Mouse (Mus musculus) cerebellum, adult 11-12 months (tissue): ENCODE measurements around the gene Clmn.
"Not testable (repeated sequence)": the region's sequence is repeated elsewhere in the genome, so short reads cannot be mapped to it uniquely, and the experiment has no call there.

Source experiments
- DNase-seq: peaks from one replicate; pipeline ENCODE4 v3.0.0; 2022

Clmn gene

GRCm38 (mm10) chr12:104837111-104837837 lies 27.6 kb downstream of the Clmn start:
- peak; percentile 45 for DNase-seq

- DNase-seq = no peak
These were observed 28.6 kb downstream of the Clmn start for GRCm38 (mm10) chr12:104836230-104836629.

DNA sequence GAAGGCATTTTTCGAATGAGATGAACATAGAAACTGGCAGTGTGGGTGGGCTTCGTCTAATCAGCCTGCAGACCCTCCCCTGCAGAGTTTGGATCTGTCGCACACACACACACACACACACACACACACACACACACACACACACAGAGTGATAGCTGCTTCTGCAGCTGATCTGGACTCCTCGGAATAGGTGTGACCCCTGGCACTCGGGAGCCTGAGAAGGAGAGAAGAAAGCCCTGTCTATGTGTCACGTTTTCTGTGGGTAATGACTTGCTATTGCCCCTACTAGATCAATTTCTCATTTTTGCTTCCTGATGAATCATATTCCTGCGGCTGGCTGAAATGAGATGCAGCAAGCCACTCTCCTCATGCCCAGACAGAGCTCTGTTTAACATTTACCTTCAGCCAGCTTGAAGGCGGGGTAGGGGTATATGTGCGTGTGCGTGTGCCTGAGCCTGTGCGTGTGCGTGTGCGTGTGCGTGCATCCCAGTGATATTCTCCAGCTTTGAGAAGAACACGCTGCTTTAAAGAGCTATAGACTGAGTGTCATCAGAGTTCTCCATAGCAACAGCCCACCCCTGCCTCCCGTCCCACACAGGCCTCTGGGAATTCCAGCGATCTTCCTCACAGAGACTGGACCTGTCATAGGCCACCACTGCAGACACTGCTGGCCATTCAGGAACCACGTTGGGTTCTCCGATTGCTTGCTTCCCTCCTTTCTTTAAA lies 29.3 kb downstream of the Clmn start:
- no peak for DNase-seq

GRCm38 (mm10) chr12:104834772-104835171 lies 30.1 kb downstream of the Clmn start:
- no peak for DNase-seq

GRCm38 (mm10) chr12:104830666-104831435 lies 34.0 kb downstream of the Clmn start:
- DNase-seq = no peak

- no peak for DNase-seq
These were observed 34.6 kb downstream of the Clmn start for GRCm38 (mm10) chr12:104830283-104830639.

GRCm38 (mm10) chr12:104829596-104830282 lies 35.1 kb downstream of the Clmn start:
- no peak for DNase-seq

GRCm38 (mm10) chr12:104828986-104829385 lies 35.9 kb downstream of the Clmn start:
- not testable (repeated sequence) for DNase-seq

DNA sequence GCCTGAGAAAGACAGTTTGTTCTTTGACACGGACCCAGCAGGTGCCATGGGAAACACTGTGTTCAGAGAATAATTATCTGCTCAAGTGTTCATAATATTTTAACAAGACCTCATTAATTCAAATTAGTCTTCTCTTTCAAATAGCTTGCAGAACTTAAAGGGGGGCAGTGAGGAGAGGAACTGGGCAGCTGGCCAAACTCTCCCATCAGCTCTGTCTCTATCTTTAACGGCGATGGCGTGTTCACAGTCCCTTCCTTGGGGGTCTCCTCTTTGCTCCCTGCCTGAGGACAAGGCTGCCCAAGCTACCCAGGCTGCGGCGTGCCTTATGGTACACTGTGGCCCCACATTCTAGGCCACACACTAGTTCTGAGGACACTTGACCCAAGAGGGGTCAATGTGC lies 37.2 kb downstream of the Clmn start:
- no peak for DNase-seq

GRCm38 (mm10) chr12:104824907-104825267 lies 40.0 kb downstream of the Clmn start:
- no peak for DNase-seq

GRCm38 (mm10) chr12:104824244-104824906 lies 40.5 kb downstream of the Clmn start:
- DNase-seq = no peak

DNA sequence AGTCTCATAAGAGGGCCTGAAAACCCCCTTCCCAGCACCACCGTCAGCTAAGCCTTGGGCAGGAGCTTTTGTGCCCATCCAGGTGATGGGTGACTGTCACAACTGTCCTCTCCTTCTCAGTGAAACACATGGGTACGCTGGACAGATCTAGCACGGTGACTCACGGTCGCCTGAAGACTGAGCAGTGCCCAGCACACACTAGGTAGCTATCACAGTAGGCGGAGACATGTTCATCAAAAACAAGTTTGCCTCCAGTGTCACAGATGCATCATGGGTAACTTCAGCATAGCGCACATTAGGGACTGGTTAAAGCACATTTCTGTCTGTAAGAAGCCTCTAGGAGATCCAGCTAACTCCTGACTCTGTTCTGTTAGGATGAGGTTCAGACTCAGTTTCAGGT lies 41.2 kb downstream of the Clmn start:
- DNase-seq = no peak

DNA sequence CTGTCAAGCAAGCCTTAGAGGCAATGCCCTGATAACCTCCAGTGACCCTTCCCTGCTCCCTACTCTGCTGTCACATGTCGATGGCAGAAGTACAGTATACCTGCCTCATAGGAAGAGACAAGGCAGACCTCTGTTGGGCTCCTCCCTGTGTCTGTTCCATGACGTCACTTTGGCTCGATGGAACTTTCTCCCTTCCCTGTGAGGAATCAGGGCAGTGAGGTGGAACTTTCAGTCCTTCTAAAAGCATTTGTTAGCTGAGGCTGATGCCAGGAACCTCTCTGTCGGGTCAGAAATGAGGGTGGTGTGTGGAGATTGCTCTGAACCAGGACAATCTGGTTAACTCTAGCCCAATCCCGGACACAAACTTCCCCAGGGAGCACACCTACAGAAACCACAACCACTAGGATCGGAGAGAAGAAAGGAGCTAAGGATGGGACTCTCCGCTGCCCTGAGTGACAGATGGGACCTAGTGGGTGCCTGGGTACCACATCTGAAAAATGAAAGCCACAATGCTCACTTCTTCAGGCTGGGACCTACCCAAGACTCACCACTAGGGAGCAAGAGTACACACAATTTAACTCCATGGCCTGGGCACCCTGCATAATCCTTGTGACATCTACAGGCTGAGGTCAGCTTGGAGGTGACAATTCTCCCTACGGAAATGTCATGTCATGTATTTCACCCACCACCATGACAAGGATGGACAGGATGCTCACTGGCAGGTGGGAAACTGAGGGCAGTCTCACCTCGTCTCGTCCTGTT lies 41.9 kb downstream of the Clmn start:
- DNase-seq = no peak

GRCm38 (mm10) chr12:104822151-104822550 lies 42.7 kb downstream of the Clmn start:
- no peak for DNase-seq

DNA sequence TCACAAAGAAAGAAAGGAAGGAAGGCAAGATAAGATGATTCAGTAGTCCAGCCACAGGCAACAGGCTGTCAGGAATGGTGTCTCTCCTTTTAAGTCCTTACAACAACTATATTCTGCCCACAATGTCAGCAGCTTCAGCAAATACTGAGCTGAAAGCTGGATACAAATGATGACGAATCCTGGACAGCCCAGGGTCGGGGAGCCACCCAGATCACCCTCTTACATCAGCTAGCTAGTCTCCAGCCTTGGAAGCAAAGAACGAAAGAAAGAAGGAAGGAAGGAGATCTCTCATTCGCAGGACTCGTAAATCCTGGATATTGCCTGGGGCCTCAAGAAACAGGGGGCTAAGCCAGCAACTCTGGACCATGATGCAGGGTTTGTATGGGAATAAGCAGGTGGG lies 44.8 kb downstream of the Clmn start:
- no peak for DNase-seq

DNA sequence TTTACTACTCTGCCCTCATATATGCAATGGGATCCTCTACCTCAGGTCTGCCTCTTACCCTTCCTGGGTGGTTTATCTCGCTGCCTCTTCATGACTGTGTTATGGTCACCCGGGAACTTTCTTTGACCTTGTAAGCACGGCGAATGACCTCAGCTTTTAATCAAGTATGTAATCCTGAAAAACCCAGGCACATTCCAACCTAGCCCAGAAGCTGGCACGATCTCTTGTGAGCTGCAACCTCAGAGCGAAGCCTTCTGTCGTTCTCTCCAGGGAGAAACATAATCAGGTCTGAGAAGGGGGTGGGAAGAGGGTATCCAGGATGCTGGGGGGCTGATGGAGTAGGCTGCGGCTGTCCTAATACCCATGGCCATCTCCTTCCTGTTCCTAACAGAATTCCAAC lies 45.8 kb downstream of the Clmn start:
- no peak for DNase-seq

DNA sequence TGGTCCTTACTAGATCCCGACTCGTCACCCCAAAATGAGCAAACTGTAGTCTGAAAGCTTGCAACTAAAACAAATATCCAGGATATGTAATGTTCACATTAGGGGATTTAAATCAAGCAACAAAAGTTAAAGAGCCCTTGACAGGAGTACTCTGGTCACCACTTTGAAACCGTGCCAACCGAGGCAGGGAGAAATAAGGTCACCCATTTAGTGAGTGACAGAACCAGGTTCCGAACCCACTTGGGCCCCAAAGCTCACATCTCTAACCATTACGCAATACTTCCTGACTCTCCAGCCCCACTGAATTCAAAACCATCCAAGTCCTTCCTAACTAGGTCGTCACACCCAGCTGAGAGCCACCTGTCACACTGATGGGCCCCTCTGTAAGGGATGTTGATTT lies 46.8 kb downstream of the Clmn start:
- DNase-seq = no peak

- no peak for DNase-seq
These were observed 47.6 kb downstream of the Clmn start for GRCm38 (mm10) chr12:104817172-104817866.

GRCm38 (mm10) chr12:104814291-104814690 lies 50.6 kb downstream of the Clmn start:
- DNase-seq = no peak

DNA sequence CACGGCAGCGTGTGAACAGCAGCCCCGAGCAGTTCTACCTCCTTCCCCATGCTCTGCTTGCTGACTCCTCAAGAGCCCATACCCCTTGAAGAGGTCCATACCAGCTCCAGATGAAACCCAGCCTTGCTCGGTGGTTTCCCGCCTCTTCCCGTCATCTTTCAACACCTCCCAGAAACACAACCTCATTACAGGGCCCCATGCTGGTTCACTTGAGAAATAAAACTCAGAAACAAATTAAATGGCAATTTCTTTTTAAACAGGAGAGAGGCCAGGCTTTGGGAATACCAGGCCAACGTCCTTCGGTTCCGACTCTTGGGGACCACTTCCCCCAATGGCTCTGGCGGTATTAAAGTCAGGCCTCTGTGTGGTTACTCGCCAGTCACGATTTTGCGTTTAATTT lies 51.1 kb downstream of the Clmn start:
- no peak for DNase-seq

DNA sequence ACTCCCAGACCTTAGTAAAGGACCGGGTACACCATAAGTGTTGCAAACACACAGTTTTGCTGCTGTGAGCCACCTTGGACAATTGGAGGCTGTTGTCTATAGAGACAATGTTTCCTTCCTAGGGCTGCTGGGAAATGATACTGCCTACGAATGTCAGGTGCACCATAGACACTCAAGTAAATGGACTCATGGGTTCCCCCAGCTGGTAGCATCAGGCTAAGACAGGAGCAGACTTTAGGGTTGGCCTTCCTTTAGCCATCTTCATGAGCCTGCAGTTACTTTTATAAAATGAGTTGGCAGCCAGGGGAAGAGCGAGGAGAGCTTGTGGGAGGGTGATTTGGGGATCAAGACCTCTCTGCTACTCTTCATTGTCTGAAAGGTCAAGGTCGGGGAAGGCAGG lies 52.2 kb downstream of the Clmn start:
- no peak for DNase-seq
